Mouse (Mus musculus) left cerebral cortex, adult 11 months (tissue): ENCODE measurements around the gene Kctd2.
"Not testable (repeated sequence)": the region's sequence is repeated elsewhere in the genome, so short reads cannot be mapped to it uniquely, and the experiment has no call there.

Experiments used
- DNase-seq: peaks from one replicate; pipeline ENCODE4 v3.0.0; 2022; ENCODE audit warnings: low spot score

The Kctd2 gene

GRCm38 (mm10) chr11:115419531-115420237, at the start of gene Kctd2, which contains the start of gene Atp5h:
TSS of gene Kctd2 (plus strand) at chr11:115420128.
TSS of gene Atp5h (minus strand) at chr11:115419962.
- peak; percentile 92 for DNase-seq

- DNase-seq, result no peak
These were observed 49.6 kb upstream of the Kctd2 start for GRCm38 (mm10) chr11:115370368-115370767.

- no peak for DNase-seq
These were observed 48.6 kb upstream of the Kctd2 start for GRCm38 (mm10) chr11:115371354-115371753.

- no peak for DNase-seq
These were observed 47.9 kb upstream of the Kctd2 start for GRCm38 (mm10) chr11:115372015-115372414.

GRCm38 (mm10) chr11:115372737-115373136, 47.2 kb upstream of the Kctd2 start:
- DNase-seq, result no peak

- DNase-seq, result peak; percentile 72
These were observed 45.9 kb upstream of the Kctd2 start for GRCm38 (mm10) chr11:115373805-115374694.

- no peak for DNase-seq
These were observed 45.1 kb upstream of the Kctd2 start for GRCm38 (mm10) chr11:115374695-115375425.

- no peak for DNase-seq
These were observed 43.2 kb upstream of the Kctd2 start for GRCm38 (mm10) chr11:115376722-115377121.

GRCm38 (mm10) chr11:115377254-115377653, 42.7 kb upstream of the Kctd2 start:
- DNase-seq, result no peak

GRCm38 (mm10) chr11:115377854-115378253, 42.1 kb upstream of the Kctd2 start:
- DNase-seq, result no peak

DNA sequence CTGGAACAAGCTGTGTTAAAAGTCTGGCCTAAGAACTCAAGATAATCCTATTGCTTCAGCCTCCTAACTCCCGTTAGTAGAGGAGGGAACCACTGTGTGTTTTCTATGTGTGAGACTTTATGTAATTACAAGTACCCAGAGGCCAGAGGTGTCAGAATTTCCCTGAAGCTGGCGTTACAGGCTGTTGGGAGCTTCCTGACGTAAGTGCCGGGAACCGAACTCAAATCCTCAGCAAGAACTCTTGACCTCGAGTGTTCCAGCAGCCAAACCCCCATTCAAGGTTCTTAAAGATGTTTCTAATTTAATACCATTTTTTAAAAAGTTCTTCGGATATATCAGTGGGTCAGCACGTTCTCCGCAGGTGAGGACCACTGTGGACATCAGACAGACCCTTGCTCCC, 38.7 kb upstream of the Kctd2 start:
- DNase-seq, result no peak

DNA sequence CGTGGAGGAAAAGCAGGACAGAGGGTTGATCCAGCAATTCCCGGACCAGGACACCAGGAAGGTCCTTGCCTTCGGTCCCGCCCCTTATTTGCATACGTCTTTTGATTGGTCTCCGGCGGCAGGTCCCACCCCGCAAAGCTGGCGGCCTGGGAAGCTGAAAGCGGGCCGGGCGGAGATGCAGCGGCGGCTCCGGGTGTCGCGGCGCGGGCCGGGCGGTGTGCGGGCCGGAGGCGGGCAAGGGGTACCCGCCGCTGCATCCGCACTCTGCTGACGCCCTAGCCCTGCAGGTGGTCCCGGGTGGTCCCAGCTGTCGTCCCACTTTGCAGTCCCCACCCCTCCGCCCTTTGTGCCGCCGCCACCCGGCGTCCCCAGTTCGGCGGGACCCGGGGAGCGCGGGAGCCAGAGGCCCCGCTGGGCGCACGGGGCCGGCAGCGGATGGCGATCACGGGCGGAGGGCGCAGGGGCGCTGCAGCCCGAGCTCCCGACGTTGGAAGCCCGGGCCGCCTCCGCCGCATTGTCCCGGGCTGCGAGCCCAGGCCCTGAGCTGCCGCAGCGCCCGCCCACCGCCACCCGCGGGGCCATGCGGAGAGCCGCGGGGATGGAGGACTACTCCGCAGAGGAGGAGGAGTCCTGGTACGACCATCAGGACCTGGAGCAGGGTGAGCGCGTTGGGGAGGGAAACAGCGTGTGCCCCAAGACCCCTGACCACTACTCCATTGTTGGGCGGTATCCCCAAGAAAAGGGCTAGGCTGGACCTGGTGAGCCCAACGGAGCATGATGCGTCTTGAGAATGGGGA, 38.0 kb upstream of the Kctd2 start, which contains the start of gene Cdr2l:
Cdr2l (plus strand) TSS at position 174 of the 797 bp plus-strand sequence.
- DNase-seq, result peak; percentile 83

- DNase-seq, result no peak
These were observed 37.0 kb upstream of the Kctd2 start for GRCm38 (mm10) chr11:115382891-115383290.

DNA sequence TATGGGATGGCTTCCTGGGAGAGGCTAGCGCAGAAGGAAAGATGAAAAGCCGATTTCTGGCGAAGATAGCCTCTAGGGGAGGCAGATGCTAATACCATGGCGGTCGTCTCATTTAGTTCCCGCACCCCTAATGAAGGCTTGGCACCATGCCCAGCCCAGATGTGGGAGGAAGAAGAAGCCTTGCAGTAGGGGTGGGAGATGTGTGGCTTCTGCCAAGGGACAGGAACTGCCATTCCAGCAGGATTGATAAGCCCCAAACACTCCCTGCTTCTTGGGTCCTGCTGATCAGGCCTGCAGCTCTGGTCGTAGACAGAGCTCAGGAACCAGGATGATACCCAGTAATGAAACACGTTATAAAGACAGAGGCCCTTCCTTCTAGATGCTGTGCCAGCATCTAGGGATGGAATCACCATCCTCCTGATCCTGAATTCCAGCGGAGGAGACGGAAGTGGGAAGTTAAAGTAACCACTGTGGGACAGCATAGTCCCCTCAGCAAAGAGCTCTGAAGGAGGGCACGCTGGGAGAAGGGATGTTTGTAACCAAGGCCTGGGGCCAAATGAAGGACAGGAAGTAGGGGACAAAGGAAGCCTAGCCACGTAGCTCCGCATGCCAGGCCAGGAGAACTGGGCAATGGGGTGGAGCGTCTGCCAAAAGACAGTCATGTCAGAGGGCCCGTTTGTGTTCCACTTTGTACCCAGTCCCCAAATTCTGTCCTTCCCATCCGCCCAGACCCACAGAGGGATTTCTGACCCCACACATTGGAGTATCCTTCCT, 36.0 kb upstream of the Kctd2 start:
- no peak for DNase-seq

DNA sequence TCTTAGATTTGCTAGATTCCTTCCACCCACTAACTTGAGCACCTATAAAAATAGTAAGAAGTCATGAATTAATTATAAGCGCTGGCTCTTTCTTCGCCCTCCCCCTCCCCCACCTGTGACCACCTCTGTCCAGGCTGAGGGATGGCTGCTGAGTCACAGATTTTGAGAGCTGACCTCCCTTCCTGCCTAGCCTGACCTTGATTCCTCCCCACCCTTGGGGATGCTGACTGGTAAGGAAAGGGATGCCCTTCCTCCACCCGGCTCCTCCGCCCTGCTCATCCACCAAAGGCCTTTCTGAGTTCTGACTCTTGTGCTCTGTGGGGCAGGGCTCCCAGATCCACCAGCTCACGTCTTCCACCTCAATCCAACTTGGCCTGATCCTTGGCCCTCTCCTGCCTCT, 35.3 kb upstream of the Kctd2 start:
- no peak for DNase-seq

- not testable (repeated sequence) for DNase-seq
These were observed 33.1 kb upstream of the Kctd2 start for GRCm38 (mm10) chr11:115386859-115387258.

DNA sequence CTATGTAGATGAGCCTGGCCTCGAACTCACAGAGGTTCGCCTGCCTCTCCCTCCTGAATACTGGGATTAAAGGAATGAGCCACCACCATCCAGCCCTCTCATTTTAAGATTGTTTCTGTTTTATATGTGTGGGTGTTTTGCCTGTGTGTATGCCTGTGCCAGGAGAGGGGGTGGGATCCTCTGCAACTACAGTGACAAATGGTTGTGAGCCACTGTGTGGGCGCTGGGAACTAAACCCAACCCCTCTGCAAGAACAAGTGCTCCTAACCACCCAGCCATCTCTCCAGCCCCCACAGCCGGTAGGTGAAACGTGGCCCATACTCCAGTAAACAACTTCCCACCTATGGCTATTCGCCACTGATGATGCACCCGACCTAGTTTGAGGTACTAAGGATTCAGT, 28.6 kb upstream of the Kctd2 start:
- DNase-seq, result no peak

DNA sequence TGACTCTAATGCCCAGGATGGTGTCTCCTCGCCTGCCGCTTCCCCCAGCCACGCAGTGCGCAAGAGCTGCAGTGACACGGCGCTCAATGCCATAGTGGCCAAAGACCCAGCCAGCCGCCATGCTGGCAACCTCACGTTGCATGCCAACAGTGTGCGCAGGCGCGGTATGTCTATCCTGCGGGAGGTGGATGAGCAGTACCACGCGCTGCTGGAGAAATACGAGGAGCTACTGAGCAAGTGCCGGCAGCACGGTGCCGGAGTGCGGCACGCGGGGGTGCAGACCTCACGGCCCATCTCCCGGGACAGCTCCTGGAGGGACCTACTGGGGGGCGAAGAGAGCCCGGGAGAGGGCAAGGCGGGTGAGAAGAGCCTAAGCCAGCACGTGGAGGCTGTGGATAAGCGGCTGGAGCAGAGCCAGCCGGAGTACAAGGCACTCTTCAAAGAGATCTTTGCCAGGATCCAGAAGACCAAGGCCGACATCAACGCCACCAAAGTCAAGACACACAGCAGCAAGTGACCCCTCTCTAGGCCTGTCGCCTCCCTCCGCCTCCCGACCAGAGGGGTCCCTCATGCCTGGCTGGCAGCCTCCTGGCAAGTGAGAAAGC, 26.1 kb upstream of the Kctd2 start:
- no peak for DNase-seq

DNA sequence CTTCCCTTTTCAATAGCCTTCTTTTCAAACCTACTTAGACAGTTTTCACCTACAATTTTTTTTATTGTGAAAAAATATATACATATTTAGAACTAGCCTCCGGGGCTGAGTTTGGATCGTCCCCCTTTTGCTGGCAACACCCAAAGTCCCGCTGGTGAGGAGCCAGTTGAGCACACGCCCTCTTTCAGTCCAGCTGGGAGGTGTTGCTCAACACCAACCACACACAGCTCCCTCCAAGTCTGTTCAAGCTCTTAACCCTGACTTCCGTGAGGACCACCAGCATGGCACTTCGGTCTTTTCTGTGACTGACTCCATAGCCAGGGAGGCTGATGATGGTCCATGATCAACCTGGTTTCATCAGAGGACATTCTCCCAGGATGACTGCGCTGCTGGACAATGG, 21.8 kb upstream of the Kctd2 start:
- no peak for DNase-seq

- no peak for DNase-seq
These were observed 19.8 kb upstream of the Kctd2 start for GRCm38 (mm10) chr11:115400126-115400525.
